Mouse (Mus musculus): ENCODE measurements around the gene Tm4sf4.

The Tm4sf4 gene

GRCm38 (mm10) chr3:57474421-57474820, 49.3 kb downstream of the Tm4sf4 start:
- no peak for DNase-seq (ENCODE audit: low read depth)

GRCm38 (mm10) chr3:57480640-57481039, 55.5 kb downstream of the Tm4sf4 start:
- DNase-seq (ENCODE audit: low read depth) = no peak

- no peak for DNase-seq (ENCODE audit: low read depth)
Measured at GRCm38 (mm10) chr3:57481981-57482380, 56.9 kb downstream of the Tm4sf4 start.

GRCm38 (mm10) chr3:57486068-57486467, 61.0 kb downstream of the Tm4sf4 start:
- DNase-seq (ENCODE audit: low read depth) = no peak

GRCm38 (mm10) chr3:57487455-57488153, 62.5 kb downstream of the Tm4sf4 start:
- no peak for DNase-seq (ENCODE audit: low read depth)

All from c-Kit-positive CD71-negative TER-119-negative erythroid progenitor cells, embryonic 14.5 days (primary cell).